Mouse (Mus musculus) lung, adult 2 months (tissue): Measurements from ENCODE around the gene Tlx2. TPM values are rescaled to one million over a fixed set of nuclear protein-coding genes. Genes with fewer than 3 reads are reported as not detected.

Experiments used
- DNase-seq: peaks from one replicate; pipeline ENCODE4 v3.0.0; 2022
- H3K4me1 ChIP-seq: fragments of 200-500 bp; 2 replicates; pipeline ENCODE4 v1.6.1; 2011; ENCODE audit warnings: low read length; ENCODE audit not compliant: control insufficient read depth, insufficient read depth
- H3K4me3 ChIP-seq: fragments of 200-500 bp; replicated peaks from 2 replicates; pipeline ENCODE3; 2011; ENCODE audit warnings: low read depth, mild to moderate bottlenecking, control low read depth, low read length; ENCODE audit errors: extremely low read depth
- CTCF ChIP-seq: fragments of 200-500 bp; IDR thresholded peaks from 2 replicates; pipeline ENCODE4 v1.5.1; 2011; ENCODE audit warnings: mild to moderate bottlenecking, low read length, control low read depth; ENCODE audit not compliant: insufficient read depth
- POLR2A ChIP-seq: fragments of 200-500 bp; IDR thresholded peaks from 2 replicates; pipeline ENCODE4 v1.6.1; 2011; ENCODE audit warnings: low read depth, mild to moderate bottlenecking, control low read depth, low read length, borderline replicate concordance; ENCODE audit errors: extremely low read depth
- WGBS: fragments of 180-500 bp; shearing (Covaris S2); methylation state at CpG from one replicate; pipeline ENCODE4 v1.1.7; 2018; 5-methylcytosine and 5-hydroxymethylcytosine counted together
- polyA plus RNA-seq: library from polyadenylated mRNA; depleted of rRNA; stranded (reverse); fragments of >200 nt; gene quantifications from 2 replicates; pipeline ENCODE4 v1.2.3, GENCODE M21; 2012; rRNA removed

Gene Tlx2
- polyA plus RNA-seq: 0.09 and 0.22 TPM in 2 replicates

DNA sequence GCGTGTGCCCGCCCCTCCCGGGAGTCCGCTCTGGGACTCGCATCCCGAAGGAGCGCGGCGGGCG, at the start of gene Tlx2:
TSS of gene Tlx2 (minus strand) at position 47 of the 64 bp plus-strand sequence.
- WGBS: 0% methylated on average over 10 of the region's 10 CpGs
- no peak for DNase-seq
- Histone ChIP-seq H3K4me1 (peaks cover 12% of the 10 kb centered on the region; the same call in 1 of the 2 replicates), H3K4me3 (no peak within 1 kb of the TSS)
- TF ChIP-seq POLR2A (no peak), CTCF (no peak)

DNA sequence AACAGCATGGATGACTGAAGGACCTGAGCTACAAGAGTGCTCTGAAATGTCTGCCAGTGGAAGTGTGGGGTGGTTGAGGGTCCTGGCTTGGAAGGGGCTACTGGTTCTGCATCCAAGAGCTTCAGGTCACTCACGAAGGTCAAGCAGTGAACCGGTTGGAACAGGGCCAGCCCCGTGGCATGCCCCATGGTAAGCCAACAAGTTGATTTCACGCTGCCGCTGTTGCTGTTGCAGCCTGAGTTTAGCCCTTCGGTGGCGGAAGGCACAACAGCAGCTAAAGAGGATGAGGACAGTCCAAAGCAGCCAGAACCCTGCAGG, 49.6 kb upstream of the Tlx2 start:
- H3K4me3 ChIP-seq: no peak overlapping the region
- DNase-seq: no peak
- 72% methylated on average over 7 of the region's 7 CpGs for WGBS
- TF ChIP-seq POLR2A (no peak), CTCF (no peak)
- peaks cover 15% of the 10 kb centered on the region for H3K4me1 ChIP-seq

DNA sequence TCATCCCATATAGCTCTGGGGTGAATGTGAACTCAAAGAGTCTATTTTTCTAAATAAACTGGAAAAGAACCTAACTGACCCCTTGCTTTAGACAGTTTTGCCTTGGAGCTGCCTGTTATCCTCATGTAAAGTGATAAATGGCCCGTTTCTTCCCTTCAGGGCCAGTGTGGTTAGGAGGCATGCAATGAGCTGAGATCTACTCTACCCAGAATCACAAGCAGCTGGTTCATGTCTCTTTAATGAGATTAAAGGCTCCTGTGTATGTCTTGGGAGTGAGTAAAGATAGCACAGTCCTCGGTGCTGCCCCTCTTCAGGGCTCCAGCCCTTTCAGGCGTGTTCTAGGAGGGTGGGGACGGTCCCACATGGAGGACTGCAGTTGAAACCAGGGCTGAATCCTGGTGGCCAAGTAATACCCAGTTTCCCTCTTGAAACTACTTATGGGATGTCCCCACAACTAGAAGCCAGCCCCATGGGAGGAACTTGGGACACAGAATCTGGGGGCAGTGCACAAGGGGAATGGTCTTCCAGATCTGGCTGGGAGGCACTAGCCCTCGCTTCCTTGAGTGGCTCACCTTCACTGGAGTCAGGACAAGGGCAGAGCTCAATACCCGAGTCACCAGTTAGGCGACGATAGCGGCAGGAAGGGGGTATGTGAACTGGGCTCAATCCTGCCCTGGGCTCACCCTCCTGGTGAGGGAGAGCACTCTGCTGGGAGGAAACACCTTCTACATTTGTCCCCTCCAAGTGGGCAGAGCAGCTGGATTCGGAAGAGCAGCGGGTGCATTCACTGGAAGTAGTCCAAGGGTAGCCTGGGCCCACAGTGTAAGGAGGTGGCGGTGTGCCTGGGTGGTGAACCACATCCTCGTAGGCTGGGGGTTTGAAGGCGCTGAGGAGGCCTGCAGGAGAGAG, 49.0 kb upstream of the Tlx2 start:
- no peak for TF ChIP-seq POLR2A
- TF ChIP-seq CTCF: no peak
- 72% methylated on average over 14 of the region's 14 CpGs for WGBS
- H3K4me1 ChIP-seq: peaks cover 12% of the 10 kb centered on the region
- no peak overlapping the region for H3K4me3 ChIP-seq
- DNase-seq: no peak

DNA sequence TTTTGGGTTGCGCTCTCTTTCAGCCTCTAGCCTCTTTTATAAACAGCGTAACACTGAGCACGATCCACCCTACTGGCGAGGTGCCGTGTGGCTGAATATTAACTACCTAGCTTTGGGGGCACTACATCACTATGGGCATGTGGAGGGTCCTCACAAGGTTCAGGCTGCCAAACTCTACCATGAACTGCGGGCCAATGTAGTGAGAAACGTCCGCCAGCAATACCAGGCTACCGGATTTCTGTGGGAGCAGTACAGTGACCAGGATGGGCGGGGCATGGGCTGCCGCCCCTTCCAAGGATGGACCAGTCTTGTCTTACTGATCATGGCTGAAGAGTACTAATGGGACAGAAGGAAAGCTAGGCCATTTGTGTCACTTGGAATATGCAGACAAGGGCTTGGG, 48.3 kb upstream of the Tlx2 start:
- WGBS: 83% methylated on average over 11 of the region's 11 CpGs
- no peak for DNase-seq
- Histone ChIP-seq H3K4me1 (peaks cover 12% of the 10 kb centered on the region), H3K4me3 (no peak overlapping the region)
- TF ChIP-seq CTCF (no peak), POLR2A (0 out of 2 replicates have a peak, but pooled peaks have one; percentile 30)

DNA sequence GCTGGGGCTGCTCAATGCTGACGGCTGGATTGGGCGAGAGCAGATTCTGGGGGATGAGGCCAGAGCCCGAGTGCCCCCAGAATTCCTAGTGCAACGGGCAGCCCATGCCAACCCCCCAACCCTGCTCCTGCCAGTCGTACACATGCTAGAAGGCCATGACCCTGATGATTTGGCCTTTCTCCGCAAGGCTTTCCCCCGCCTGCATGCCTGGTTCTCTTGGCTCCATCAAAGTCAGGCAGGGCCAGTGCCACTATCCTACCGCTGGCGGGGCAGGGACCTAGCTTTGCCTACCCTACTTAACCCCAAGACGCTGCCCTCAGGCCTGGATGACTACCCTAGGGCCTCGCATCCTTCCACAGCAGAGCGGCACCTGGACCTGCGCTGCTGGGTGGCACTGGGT, 47.5 kb upstream of the Tlx2 start:
- TF ChIP-seq POLR2A (no peak), CTCF (no peak)
- Histone ChIP-seq H3K4me1 (peaks cover 12% of the 10 kb centered on the region), H3K4me3 (no peak overlapping the region)
- WGBS: 89% methylated on average over 13 of the region's 13 CpGs
- DNase-seq: no peak

- Histone ChIP-seq H3K4me1 (peaks cover 8% of the 10 kb centered on the region), H3K4me3 (no peak overlapping the region)
- 74% methylated on average over 4 of the region's 4 CpGs for WGBS
- no peak for DNase-seq
- TF ChIP-seq CTCF (no peak), POLR2A (no peak)
Observed at GRCm38 (mm10) chr6:83117165-83117438, 47.0 kb upstream of the Tlx2 start.

DNA sequence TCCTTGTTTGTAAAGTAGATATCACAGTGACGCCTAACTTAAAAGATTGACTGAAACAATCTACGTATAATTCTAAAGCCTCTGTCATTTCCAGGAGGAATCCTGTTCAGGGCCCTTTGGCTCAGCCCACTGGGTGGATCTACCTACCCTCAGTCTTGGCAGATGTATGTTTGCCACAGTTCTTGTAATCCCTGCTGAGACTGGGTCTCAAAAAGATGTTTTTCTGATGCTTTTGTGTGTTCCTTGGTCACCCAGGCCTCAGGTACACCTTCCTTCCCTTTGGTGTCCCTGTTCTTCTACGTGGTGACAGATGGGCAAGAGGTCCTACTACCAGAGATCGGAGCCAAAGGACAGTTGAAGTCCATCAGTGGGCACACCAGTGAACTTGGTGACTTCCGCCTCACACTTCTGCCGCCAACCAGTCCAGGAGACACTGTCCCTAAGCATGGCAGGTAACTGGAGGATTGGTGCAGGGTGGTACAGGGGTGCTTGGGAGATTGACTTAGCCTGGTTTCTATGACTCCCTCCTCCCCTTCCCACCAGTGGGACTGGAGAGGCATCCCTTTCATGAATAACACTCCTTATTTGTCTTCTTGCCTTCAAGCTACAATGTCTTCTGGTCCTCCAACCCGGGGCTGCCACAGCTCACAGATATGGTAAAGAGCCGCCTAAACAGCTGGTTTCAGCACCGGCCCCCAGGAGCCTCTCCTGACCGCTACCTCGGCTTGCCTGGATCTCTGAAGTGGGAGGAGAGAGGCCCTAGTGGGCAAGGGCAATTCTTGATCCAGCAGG, 46.5 kb upstream of the Tlx2 start:
- no peak overlapping the region for H3K4me3 ChIP-seq
- WGBS: 66% methylated on average over 11 of the region's 11 CpGs
- H3K4me1 ChIP-seq: peaks cover 7% of the 10 kb centered on the region
- DNase-seq: no peak
- TF ChIP-seq CTCF (no peak), POLR2A (0 out of 2 replicates have a peak, but pooled peaks have one; percentile 10)

GRCm38 (mm10) chr6:83115682-83116372, 45.7 kb upstream of the Tlx2 start:
- DNase-seq: no peak
- WGBS: under 1% methylated on average over 38 of the region's 48 CpGs
- Histone ChIP-seq H3K4me3 (peak overlapping the region; percentile 99), H3K4me1 (peaks cover 7% of the 10 kb centered on the region)
- TF ChIP-seq POLR2A (no peak), CTCF (no peak)

DNA sequence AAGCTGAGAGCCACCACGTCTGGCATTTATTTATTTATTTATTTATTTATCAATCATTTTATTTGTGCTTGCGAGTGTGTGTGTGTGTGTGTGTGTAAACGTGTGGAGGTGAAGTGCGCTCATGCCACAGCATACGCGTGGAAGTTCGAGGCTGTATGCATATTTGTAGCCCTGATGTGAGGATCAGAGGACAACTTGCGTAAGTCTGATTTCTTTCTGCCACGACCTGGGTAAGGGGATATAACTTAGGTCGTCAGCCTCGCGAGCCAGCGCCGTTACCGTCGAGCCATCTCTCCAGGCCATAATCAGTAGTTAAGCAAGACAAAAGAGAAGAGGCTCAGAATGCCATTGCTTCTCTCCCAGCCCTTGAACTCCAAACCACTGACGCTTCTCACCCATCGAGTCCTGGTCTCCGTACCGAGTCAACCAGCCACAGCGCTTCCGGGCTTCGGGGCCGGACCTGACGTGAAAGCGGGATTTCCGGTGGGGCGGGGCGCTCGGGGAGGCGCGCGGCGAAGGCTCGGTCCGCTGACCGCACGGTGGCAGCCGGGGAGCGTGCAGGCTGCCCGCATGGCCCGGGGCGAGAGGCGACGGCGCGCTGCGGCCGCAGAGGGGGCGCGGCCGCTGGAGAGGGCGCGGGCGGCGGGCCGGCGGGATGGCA, 45.0 kb upstream of the Tlx2 start, which contains the start of gene Mogs:
TSS of gene Mogs (plus strand) at position 486 of the 661 bp plus-strand sequence.
- peak; percentile 94 for DNase-seq
- 2% methylated on average over 52 of the region's 58 CpGs for WGBS
- peaks cover 3% of the 10 kb centered on the region; the same call in 1 of the 2 replicates for H3K4me1 ChIP-seq
- peak within 1 kb of the TSS; percentile 99 for H3K4me3 ChIP-seq
- TF ChIP-seq POLR2A: peak; percentile 96
- TF ChIP-seq CTCF: no peak
